Mouse (Mus musculus) ovary, postnatal 10 days (tissue): ENCODE data around the gene Slc25a10.

Experiments
- DNase-seq: peaks from one replicate; pipeline ENCODE4 v3.0.0; 2022; ENCODE audit warnings: low spot score

Slc25a10 gene

GRCm38 (mm10) chr11:120541907-120542306 is 50.3 kb downstream of the Slc25a10 start:
- DNase-seq, result no peak

- no peak for DNase-seq
These were observed 50.7 kb downstream of the Slc25a10 start for GRCm38 (mm10) chr11:120542376-120542775.

- no peak for DNase-seq
These were observed 54.3 kb downstream of the Slc25a10 start for GRCm38 (mm10) chr11:120545964-120546363.

- DNase-seq, result no peak
These were observed 55.8 kb downstream of the Slc25a10 start for GRCm38 (mm10) chr11:120547469-120547868.

GRCm38 (mm10) chr11:120548214-120548613 is 56.6 kb downstream of the Slc25a10 start:
- no peak for DNase-seq

GRCm38 (mm10) chr11:120548786-120549167 is 57.1 kb downstream of the Slc25a10 start:
- no peak for DNase-seq
